Mouse (Mus musculus) C3H10T1/2 (cell line): ENCODE data around the gene Timm29. TPM values are rescaled to one million over a fixed set of nuclear protein-coding genes. Genes with fewer than 3 reads are reported as not detected.

ENCODE experiments used
- polyA plus RNA-seq, 2 experiments: library from polyadenylated mRNA; unstranded; fragments of >200 nt; fragmentation: generic; extraction: Trizol; gene quantifications; one replicate each; pipeline ENCODE4 v1.2.1; 2012; ENCODE audit warnings: missing spikeins in 2 of 2

The Timm29 gene
- polyA plus RNA-seq, result 10 to 100 TPM in 1 of 2 experiments, 1 to 10 TPM in 1; 5.0 to 17.7 TPM

GRCm38 (mm10) chr9:21592703-21593121 is at the start of gene Timm29, which contains the start of gene Yipf2:
Gene Timm29, plus strand, starts transcription at chr9:21592722.
Gene Yipf2, minus strand, starts transcription at chr9:21592828.

GRCm38 (mm10) chr9:21546789-21547074 is 45.8 kb upstream of the Timm29 start, which contains the start of gene Carm1:
Gene Carm1, plus strand, starts transcription at chr9:21546894.

GRCm38 (mm10) chr9:21615617-21616231 is 23.2 kb downstream of the Timm29 start, which contains the start of gene Smarca4:
Gene Smarca4, plus strand, starts transcription at chr9:21616169.

Other genes starting within 250 kb of the Timm29 start
- gene Ilf3, start 224.9 kb upstream of the Timm29 start, polyA plus RNA-seq, result 10 to 100 TPM; 12.3 to 78.0 TPM
- gene Qtrt1, start 180.9 kb upstream of the Timm29 start, polyA plus RNA-seq, result 10 to 100 TPM; 25.1 to 35.0 TPM
- 10 to 100 TPM; 31.7 to 76.8 TPM for gene Dnm2, start 167.8 kb upstream of the Timm29 start, polyA plus RNA-seq
- gene Tmed1, start 82.5 kb upstream of the Timm29 start, polyA plus RNA-seq, result 100 to 1,000 TPM in 1 of 2 experiments, 10 to 100 TPM in 1; 72.9 to 105 TPM
- gene AB124611, start 66.5 kb upstream of the Timm29 start, polyA plus RNA-seq, result 1 to 10 TPM in 1 of 2 experiments, under 1 TPM in 1; 0.15 to 1.4 TPM
- gene Carm1, start 45.8 kb upstream of the Timm29 start, polyA plus RNA-seq, result 10 to 100 TPM; 28.3 to 50.1 TPM
- gene Yipf2, start 106 bp downstream of the Timm29 start, polyA plus RNA-seq, result 10 to 100 TPM; 21.6 to 22.3 TPM
- 10 to 100 TPM; 38.3 to 66.5 TPM for gene Smarca4, start 23.4 kb downstream of the Timm29 start, polyA plus RNA-seq
- gene Ldlr, start 130.8 kb downstream of the Timm29 start, polyA plus RNA-seq, result 10 to 100 TPM; 24.4 to 32.6 TPM
- 10 to 100 TPM; 66.5 to 79.4 TPM for gene Spc24, start 167.6 kb downstream of the Timm29 start, polyA plus RNA-seq
- 10 to 100 TPM; 13.4 to 57.5 TPM for gene Kank2, start 206.0 kb downstream of the Timm29 start, polyA plus RNA-seq
- not detected for gene Angptl8, start 242.8 kb downstream of the Timm29 start, polyA plus RNA-seq